In genomic region chr4:111453275-111453674, GRCm38 (mm10) we compare ENCODE assay signal across 32 mouse cellular contexts. TPM values are rescaled to one million over a fixed set of nuclear protein-coding genes. Genes with fewer than 3 reads are reported as not detected.
DNase-seq lines count a peak whose midpoint lies in the region; ATAC-seq lines count a peak whose summit lies in the region.
"Had no signal": no experiment of that assay in that cellular context is flagged by ENCODE, and none has a peak within 500 bp of the region (broad histone marks: within the 10 kb centered on the region; RNA-seq: fewer than 3 reads in every experiment).

No protein-coding gene starts in this region.

- H3K27ac ChIP-seq in forebrain, embryonic 16.5 days (ENCODE audit: low read length): no peak overlapping the region
- no peak overlapping the region for H3K27ac ChIP-seq in forebrain, embryonic 11.5 days (ENCODE audit: low read depth, low read length)
- H3K27ac ChIP-seq: embryonic facial prominence, embryonic 13.5 days; forebrain, embryonic 15.5 days; heart, embryonic 15.5 days; hindbrain, embryonic 13.5 days; liver, embryonic 15.5 days; lung, embryonic 15.5 days; midbrain, embryonic 10.5 days; midbrain, embryonic 15.5 days; neural tube, embryonic 15.5 days had no signal

- DNase-seq in forebrain, embryonic 11.5 days (ENCODE audit: low spot score): no peak
- DNase-seq in heart, postnatal 10 days: peak; percentile 37
- no peak for DNase-seq in heart, adult 8-10 months (ENCODE audit: low spot score)
- DNase-seq in lung, postnatal 4 days: peak; percentile 39 to 64
- no peak for DNase-seq in lung, postnatal 25 days (ENCODE audit: low spot score)
- DNase-seq in left cerebral cortex, postnatal 36 days (ENCODE audit: low spot score in 2 of 2): no peak
- DNase-seq: adrenal gland, postnatal 10 days; cerebellum, adult 11-12 months; cerebellum, adult 9-11 months; embryo, embryonic 11 days; heart, postnatal 36 days; kidney, adult 9 months; kidney, postnatal 10 days; layer of hippocampus, postnatal 36 days; retina, postnatal 1 day; right cerebral cortex, postnatal 14 days; thymus, adult 2 months; thymus, postnatal 36 days had no signal

- peak; percentile 52; the same call in 1 of the 2 replicates for ATAC-seq in forebrain, embryonic 16.5 days
- ATAC-seq in forebrain, embryonic 11.5 days (replicated peaks; ENCODE audit: low FRiP score): no peak
- ATAC-seq: forebrain, embryonic 15.5 days; intestine, postnatal 0 days; midbrain, embryonic 15.5 days; Patski had no signal

- H3K27me3 ChIP-seq in forebrain, embryonic 16.5 days (replicated peaks; ENCODE audit: control insufficient read depth, insufficient read depth, low read length): no peaks in the 10 kb centered on the region
- H3K27me3 ChIP-seq in forebrain, embryonic 11.5 days (ENCODE audit: control insufficient read depth, insufficient read depth, low read length): no peaks in the 10 kb centered on the region
- H3K27me3 ChIP-seq: embryonic facial prominence, embryonic 13.5 days; forebrain, embryonic 15.5 days; heart, embryonic 15.5 days; hindbrain, embryonic 13.5 days; liver, embryonic 15.5 days; lung, embryonic 15.5 days; midbrain, embryonic 15.5 days; neural tube, embryonic 15.5 days; Patski had no signal

- intact Hi-C loops in heart, postnatal 10 days (cut with DNase I): no loop called here
- intact Hi-C loops in left cerebral cortex, postnatal 36 days (cut with DNase I): no loop called here

- no peak overlapping the region for H3K4me3 ChIP-seq in forebrain, embryonic 16.5 days (replicated peaks; ENCODE audit: low read length)
- no peak overlapping the region for H3K4me3 ChIP-seq in forebrain, embryonic 11.5 days (ENCODE audit: low read depth, low read length)
- H3K4me3 ChIP-seq: embryonic facial prominence, embryonic 13.5 days; erythroblast, embryonic 14.5 days; forebrain, embryonic 15.5 days; heart, embryonic 15.5 days; hindbrain, embryonic 13.5 days; liver, embryonic 15.5 days; lung, embryonic 15.5 days; midbrain, embryonic 10.5 days; midbrain, embryonic 15.5 days; neural tube, embryonic 15.5 days had no signal

- peaks cover 8% of the 10 kb centered on the region for H3K36me3 ChIP-seq in forebrain, embryonic 16.5 days (ENCODE audit: control insufficient read depth, insufficient read depth)
- no peaks in the 10 kb centered on the region; the same call in 1 of the 2 replicates for H3K36me3 ChIP-seq in forebrain, embryonic 11.5 days (ENCODE audit: control insufficient read depth, insufficient read depth, low read length)
- H3K36me3 ChIP-seq: liver, embryonic 15.5 days had no signal

- no peaks in the 10 kb centered on the region for H3K4me1 ChIP-seq in forebrain, embryonic 16.5 days (replicated peaks; ENCODE audit: control insufficient read depth, insufficient read depth, low read length)
- H3K4me1 ChIP-seq in forebrain, embryonic 11.5 days (replicated peaks; ENCODE audit: control insufficient read depth, insufficient read depth, low read length): no peaks in the 10 kb centered on the region
- H3K4me1 ChIP-seq: forebrain, embryonic 15.5 days; liver, embryonic 15.5 days; midbrain, embryonic 10.5 days had no signal

- H3K4me2 ChIP-seq in forebrain, embryonic 16.5 days (ENCODE audit: low read length): no peak overlapping the region
- no peak overlapping the region for H3K4me2 ChIP-seq in forebrain, embryonic 11.5 days (ENCODE audit: low read depth, low read length, severe bottlenecking)
- H3K4me2 ChIP-seq: embryonic facial prominence, embryonic 13.5 days; forebrain, embryonic 15.5 days; heart, embryonic 15.5 days; hindbrain, embryonic 13.5 days; liver, embryonic 15.5 days; lung, embryonic 15.5 days; midbrain, embryonic 15.5 days; neural tube, embryonic 15.5 days had no signal

- WGBS in forebrain, embryonic 16.5 days: 49% methylated on average over 3 of the region's 3 CpGs
- 85% methylated on average over 3 of the region's 3 CpGs for WGBS in forebrain, embryonic 11.5 days

- no peak overlapping the region for H3K9ac ChIP-seq in forebrain, embryonic 16.5 days (replicated peaks; ENCODE audit: low read depth, low read length)
- H3K9ac ChIP-seq in forebrain, embryonic 11.5 days (ENCODE audit: low read length): no peak overlapping the region
- H3K9ac ChIP-seq: embryonic facial prominence, embryonic 13.5 days; forebrain, embryonic 15.5 days; heart, embryonic 15.5 days; hindbrain, embryonic 13.5 days; liver, embryonic 15.5 days; lung, embryonic 15.5 days; midbrain, embryonic 15.5 days; neural tube, embryonic 15.5 days had no signal

- H3K9me3 ChIP-seq in forebrain, embryonic 16.5 days (ENCODE audit: control insufficient read depth, low read length): no peaks in the 10 kb centered on the region
- H3K9me3 ChIP-seq in forebrain, embryonic 11.5 days (ENCODE audit: control insufficient read depth, low read length): no peaks in the 10 kb centered on the region
- H3K9me3 ChIP-seq: embryonic facial prominence, embryonic 13.5 days; forebrain, embryonic 15.5 days; heart, embryonic 15.5 days; hindbrain, embryonic 13.5 days; liver, embryonic 15.5 days; lung, embryonic 15.5 days; midbrain, embryonic 10.5 days; midbrain, embryonic 15.5 days; neural tube, embryonic 15.5 days had no signal

RNA-seq across cellular contexts. Expression of gene Bend5, which starts 38.5 kb away (rescaled TPM):
- 53.8 and 54.8 TPM in 2 replicates for polyA plus RNA-seq in forebrain, embryonic 16.5 days (2015; fragmentation: Nextera tagmentation; extraction: Ambion mirVana)
- polyA plus RNA-seq in forebrain, embryonic 11.5 days (2014; fragmentation: Nextera tagmentation; extraction: Ambion mirVana): 33.1 and 34.4 TPM in 2 replicates
- 1 to 10 TPM; 9.2 to 9.4 TPM for total RNA-seq in heart, postnatal 10 days (2021)
- total RNA-seq in heart, adult 8-10 months (2022): 1 to 10 TPM; 5.8 to 9.2 (median 7.8) TPM
- 10 to 100 TPM; 16.3 to 18.2 TPM for total RNA-seq in left cerebral cortex, postnatal 36 days (2021)
- total RNA-seq: MEL had no signal
- polyA plus RNA-seq: erythroblast, embryonic 14.5 days had no signal

Comparison
In these comparisons a context has a peak if more than half of its experiments do, and no peak if none do; other contexts are left out.
1. DNase-seq: peak in heart, postnatal 10 days (2 of 2) and lung, postnatal 4 days (2 of 2); none in forebrain, embryonic 11.5 days (single experiment), heart, adult 8-10 months (single experiment), lung, postnatal 25 days (single experiment) and left cerebral cortex, postnatal 36 days (0 of 2).